Mouse (Mus musculus): ENCODE results near the gene Sys1.

Sys1 gene

GRCm38 (mm10) chr2:164504919-164505318, 48.2 kb downstream of the Sys1 start:
- no peak for DNase-seq

- DNase-seq = no peak
Measured at GRCm38 (mm10) chr2:164505619-164506347, 49.0 kb downstream of the Sys1 start.

- DNase-seq = no peak
Measured at GRCm38 (mm10) chr2:164507811-164508210, 51.0 kb downstream of the Sys1 start.

- DNase-seq = no peak
Measured at GRCm38 (mm10) chr2:164510621-164511190, 53.9 kb downstream of the Sys1 start.

- DNase-seq = no peak
Measured at GRCm38 (mm10) chr2:164512121-164512909, 55.6 kb downstream of the Sys1 start.

GRCm38 (mm10) chr2:164513389-164513788, 56.6 kb downstream of the Sys1 start:
- no peak for DNase-seq

GRCm38 (mm10) chr2:164514916-164515315, 58.2 kb downstream of the Sys1 start:
- no peak for DNase-seq

- no peak for DNase-seq
Measured at GRCm38 (mm10) chr2:164515897-164516296, 59.1 kb downstream of the Sys1 start.

GRCm38 (mm10) chr2:164516592-164516991, 59.8 kb downstream of the Sys1 start:
- no peak for DNase-seq

- peak; percentile 76 for DNase-seq
Measured at GRCm38 (mm10) chr2:164517485-164518221, 60.9 kb downstream of the Sys1 start.

GRCm38 (mm10) chr2:164518266-164519170, 61.8 kb downstream of the Sys1 start:
- DNase-seq = no peak

- DNase-seq = no peak
Measured at GRCm38 (mm10) chr2:164519171-164519526, 62.4 kb downstream of the Sys1 start.

- peak; percentile 51 for DNase-seq
Measured at GRCm38 (mm10) chr2:164520782-164521181, 64.0 kb downstream of the Sys1 start.

- peak; percentile 60 for DNase-seq
Measured at GRCm38 (mm10) chr2:164521841-164522240, 65.1 kb downstream of the Sys1 start.

GRCm38 (mm10) chr2:164522280-164522679, 65.5 kb downstream of the Sys1 start:
- peak; percentile 18 for DNase-seq

- DNase-seq = no peak
Measured at GRCm38 (mm10) chr2:164523301-164523773, 66.6 kb downstream of the Sys1 start.

GRCm38 (mm10) chr2:164528557-164528956, 71.8 kb downstream of the Sys1 start:
- DNase-seq = no peak

Measured in thymus, postnatal 14 days (tissue).